18 mouse cellular contexts compared by ENCODE assay signal in the genomic region with DNA sequence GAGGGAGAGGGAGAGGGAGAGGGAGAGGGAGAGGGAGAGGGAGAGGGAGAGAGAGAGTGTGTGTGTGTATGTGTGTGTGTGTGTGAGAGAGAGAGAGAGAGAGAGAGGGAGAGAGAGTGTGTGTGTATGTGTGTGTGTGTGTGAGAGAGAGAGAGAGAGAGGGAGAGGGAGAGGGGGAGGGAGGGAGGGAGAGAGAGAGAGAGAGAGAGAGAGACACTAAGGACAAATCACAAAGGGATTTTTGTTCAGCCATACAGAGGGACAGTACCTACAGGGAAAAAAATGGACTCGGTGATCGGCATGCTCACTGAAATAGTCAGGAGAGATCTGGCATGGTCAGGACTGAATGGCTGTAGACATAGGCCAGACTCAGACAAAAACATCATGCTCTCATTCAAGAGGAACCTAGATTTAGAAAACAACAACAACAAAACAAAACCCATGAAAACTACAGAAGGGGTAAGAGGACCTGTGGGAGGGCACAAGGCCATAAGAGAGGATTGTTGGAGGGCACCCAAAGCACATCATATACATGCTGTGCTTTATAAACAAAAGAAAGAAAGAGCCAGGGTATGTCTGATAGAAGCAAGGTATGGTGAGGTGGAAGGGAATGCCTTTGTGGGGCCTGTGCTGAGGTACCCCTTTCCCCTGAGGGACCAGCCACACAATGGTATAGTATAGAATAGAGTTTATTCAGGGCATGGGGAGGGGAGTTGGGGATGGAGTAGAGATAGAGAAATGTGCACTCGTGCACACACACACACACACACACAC.
DNase-seq lines count a peak whose midpoint lies in the region; ATAC-seq lines count a peak whose summit lies in the region.
"Had no signal": no experiment of that assay in that cellular context is flagged by ENCODE, and none has a peak within 500 bp of the region (broad histone marks: within the 10 kb centered on the region; RNA-seq: fewer than 3 reads in every experiment).

No protein-coding gene starts in this region.

- no peak overlapping the region for H3K4me3 ChIP-seq in forebrain, embryonic 10.5 days
- H3K4me3 ChIP-seq in forebrain, embryonic 14.5 days (ENCODE audit: low read depth, low read length): no peak overlapping the region
- H3K4me3 ChIP-seq in hindbrain, embryonic 15.5 days: no peak overlapping the region
- no peak overlapping the region for H3K4me3 ChIP-seq in neural tube, embryonic 13.5 days
- no peak overlapping the region for H3K4me3 ChIP-seq in kidney, embryonic 14.5 days (ENCODE audit: low read length)
- H3K4me3 ChIP-seq: embryonic facial prominence, embryonic 12.5 days; heart, adult 2 months; intestine, embryonic 15.5 days; layer of hippocampus, adult 2 months; left cerebral cortex, adult 2 months; limb, embryonic 13.5 days had no signal

- no peaks in the 10 kb centered on the region for H3K9me3 ChIP-seq in forebrain, embryonic 10.5 days
- H3K9me3 ChIP-seq in forebrain, embryonic 14.5 days (replicated peaks; ENCODE audit: control insufficient read depth, low read length): no peaks in the 10 kb centered on the region
- H3K9me3 ChIP-seq in hindbrain, embryonic 15.5 days: no peaks in the 10 kb centered on the region
- no peaks in the 10 kb centered on the region for H3K9me3 ChIP-seq in neural tube, embryonic 13.5 days
- H3K9me3 ChIP-seq in kidney, embryonic 14.5 days (ENCODE audit: control insufficient read depth, low read length): no peaks in the 10 kb centered on the region
- H3K9me3 ChIP-seq: embryonic facial prominence, embryonic 12.5 days; intestine, embryonic 15.5 days; limb, embryonic 13.5 days had no signal

- peak; percentile 72 for ATAC-seq in forebrain, embryonic 14.5 days
- ATAC-seq in hindbrain, embryonic 15.5 days (ENCODE audit: low FRiP score, low read depth): peak; percentile 68
- peak; percentile 55 for ATAC-seq in neural tube, embryonic 13.5 days (ENCODE audit: low read depth)
- ATAC-seq in kidney, embryonic 14.5 days (ENCODE audit: low FRiP score, low TSS enrichment): no peak
- ATAC-seq: intestine, embryonic 15.5 days had no signal

- peak overlapping the region; percentile 2; the same call in 1 of the 2 replicates for H3K9ac ChIP-seq in forebrain, embryonic 14.5 days (ENCODE audit: low read length)
- H3K9ac ChIP-seq in hindbrain, embryonic 15.5 days: no peak overlapping the region
- peak overlapping the region; percentile 34; the same call in 1 of the 2 replicates for H3K9ac ChIP-seq in neural tube, embryonic 13.5 days
- no peak overlapping the region for H3K9ac ChIP-seq in kidney, embryonic 14.5 days (ENCODE audit: low read depth, low read length)
- H3K9ac ChIP-seq: embryonic facial prominence, embryonic 12.5 days; intestine, embryonic 15.5 days; limb, embryonic 13.5 days; liver, postnatal 0 days had no signal

- 0 out of 2 replicates have a peak overlapping the region, but pooled peaks have one; percentile 20 for H3K4me2 ChIP-seq in forebrain, embryonic 14.5 days (ENCODE audit: low read length)
- peak overlapping the region; percentile 37 for H3K4me2 ChIP-seq in hindbrain, embryonic 15.5 days
- H3K4me2 ChIP-seq in neural tube, embryonic 13.5 days: peak overlapping the region; percentile 20
- H3K4me2 ChIP-seq in kidney, embryonic 14.5 days (replicated peaks; ENCODE audit: low read depth, low read length): no peak overlapping the region
- H3K4me2 ChIP-seq: embryonic facial prominence, embryonic 12.5 days; intestine, embryonic 15.5 days; limb, embryonic 13.5 days had no signal

- WGBS in forebrain, embryonic 10.5 days: 63% methylated on average over 2 of the region's 3 CpGs
- 46% methylated on average over 3 of the region's 3 CpGs for WGBS in forebrain, embryonic 14.5 days
- WGBS in hindbrain, embryonic 15.5 days: 57% methylated on average over 3 of the region's 3 CpGs
- WGBS in neural tube, embryonic 13.5 days: 55% methylated on average over 2 of the region's 3 CpGs
- 90% methylated on average over 3 of the region's 3 CpGs for WGBS in kidney, embryonic 14.5 days

- no peaks in the 10 kb centered on the region for H3K36me3 ChIP-seq in forebrain, embryonic 10.5 days (replicated peaks)
- no peaks in the 10 kb centered on the region for H3K36me3 ChIP-seq in forebrain, embryonic 14.5 days (ENCODE audit: control insufficient read depth, insufficient read depth, low read length)
- H3K36me3 ChIP-seq in hindbrain, embryonic 15.5 days: no peaks in the 10 kb centered on the region
- no peaks in the 10 kb centered on the region for H3K36me3 ChIP-seq in neural tube, embryonic 13.5 days
- no peaks in the 10 kb centered on the region for H3K36me3 ChIP-seq in kidney, embryonic 14.5 days (ENCODE audit: control insufficient read depth, insufficient read depth, low read length)
- H3K36me3 ChIP-seq: embryonic facial prominence, embryonic 12.5 days; intestine, embryonic 15.5 days; limb, embryonic 13.5 days had no signal

- H3K4me1 ChIP-seq in forebrain, embryonic 10.5 days: peaks cover 32% of the 10 kb centered on the region
- H3K4me1 ChIP-seq in forebrain, embryonic 14.5 days (ENCODE audit: control insufficient read depth, insufficient read depth, low read length): no peaks in the 10 kb centered on the region
- no peaks in the 10 kb centered on the region for H3K4me1 ChIP-seq in hindbrain, embryonic 15.5 days (replicated peaks)
- H3K4me1 ChIP-seq in neural tube, embryonic 13.5 days (replicated peaks): peaks cover 16% of the 10 kb centered on the region
- H3K4me1 ChIP-seq in kidney, embryonic 14.5 days (ENCODE audit: control insufficient read depth, insufficient read depth, low read length): no peaks in the 10 kb centered on the region
- H3K4me1 ChIP-seq: embryonic facial prominence, embryonic 12.5 days; intestine, embryonic 15.5 days; limb, embryonic 13.5 days had no signal

- H3K27ac ChIP-seq in forebrain, embryonic 10.5 days: 0 out of 2 replicates have a peak overlapping the region, but pooled peaks have one; percentile 35
- H3K27ac ChIP-seq in forebrain, embryonic 14.5 days (ENCODE audit: low read depth, low read length): peak overlapping the region; percentile 68
- H3K27ac ChIP-seq in hindbrain, embryonic 15.5 days (replicated peaks): peak overlapping the region; percentile 81
- peak overlapping the region; percentile 80 for H3K27ac ChIP-seq in neural tube, embryonic 13.5 days (replicated peaks)
- H3K27ac ChIP-seq in kidney, embryonic 14.5 days (ENCODE audit: low read depth, low read length): no peak overlapping the region
- H3K27ac ChIP-seq: embryonic facial prominence, embryonic 12.5 days; heart, adult 2 months; intestine, embryonic 15.5 days; kidney, postnatal 0 days; limb, embryonic 13.5 days had no signal

- DNase-seq in forebrain, embryonic 10.5 days (ENCODE audit: extremely low spot score, low spot score): no peak
- DNase-seq in forebrain, embryonic 14.5 days (ENCODE audit: low spot score): no peak
- no peak for DNase-seq in adrenal gland, postnatal 4 days (ENCODE audit: low spot score in 2 of 2)
- DNase-seq in thymus, postnatal 36 days: no peak
- DNase-seq: adrenal gland, postnatal 25 days; cerebellum, postnatal 25 days; heart, adult 2 months; liver, postnatal 0 days; right cerebral cortex, postnatal 25 days had no signal

- H3K27me3 ChIP-seq in forebrain, embryonic 10.5 days (ENCODE audit: poor library complexity, severe bottlenecking): peaks cover 7% of the 10 kb centered on the region; the same call in 1 of the 2 replicates
- no peaks in the 10 kb centered on the region for H3K27me3 ChIP-seq in forebrain, embryonic 14.5 days (replicated peaks; ENCODE audit: control insufficient read depth, insufficient read depth, low read length)
- H3K27me3 ChIP-seq in hindbrain, embryonic 15.5 days: no peaks in the 10 kb centered on the region
- no peaks in the 10 kb centered on the region for H3K27me3 ChIP-seq in neural tube, embryonic 13.5 days
- no peaks in the 10 kb centered on the region for H3K27me3 ChIP-seq in kidney, embryonic 14.5 days (ENCODE audit: control insufficient read depth, insufficient read depth, low read length)
- H3K27me3 ChIP-seq: embryonic facial prominence, embryonic 12.5 days; intestine, embryonic 15.5 days; limb, embryonic 13.5 days had no signal

Comparison
In these comparisons a context has a peak if more than half of its experiments do, and no peak if none do; other contexts are left out.
1. H3K9ac ChIP-seq: peak in forebrain, embryonic 14.5 days (single experiment) and neural tube, embryonic 13.5 days (single experiment); none in hindbrain, embryonic 15.5 days (single experiment) and kidney, embryonic 14.5 days (single experiment).